Mouse (Mus musculus) adrenal gland, postnatal 36 days (tissue): ENCODE results near the gene Slc7a11. TPM values are rescaled to one million over a fixed set of nuclear protein-coding genes. Genes with fewer than 3 reads are reported as not detected.

Experiments
- DNase-seq, 2 experiments: peaks; one replicate each; pipeline ENCODE4 v3.0.0; 2021; ENCODE audit warnings: mixed read lengths in 1 of 2
- total RNA-seq, 2 experiments: library from RNA; stranded (reverse); gene quantifications; 2 replicates each; pipeline ENCODE4 v1.2.3; 2021

Gene Slc7a11
- total RNA-seq, 2 experiments from 2014 or later = 0.76 to 0.86 TPM

GRCm38 (mm10) chr3:49866061-49866515 lies 577.3 kb downstream of the Slc7a11 start:
- no peak for DNase-seq

GRCm38 (mm10) chr3:49856797-49857196 lies 586.6 kb downstream of the Slc7a11 start:
- no peak for DNase-seq

GRCm38 (mm10) chr3:49854277-49854676 lies 589.1 kb downstream of the Slc7a11 start:
- no peak for DNase-seq

- DNase-seq = no peak
These were observed 600.4 kb downstream of the Slc7a11 start for GRCm38 (mm10) chr3:49842971-49843370.
